Mouse (Mus musculus): ENCODE results near the gene Avpr1b. TPM values are rescaled to one million over a fixed set of nuclear protein-coding genes. Genes with fewer than 3 reads are reported as not detected.

Gene Avpr1b
- polyA plus RNA-seq, 2 experiments, result not detected

DNA sequence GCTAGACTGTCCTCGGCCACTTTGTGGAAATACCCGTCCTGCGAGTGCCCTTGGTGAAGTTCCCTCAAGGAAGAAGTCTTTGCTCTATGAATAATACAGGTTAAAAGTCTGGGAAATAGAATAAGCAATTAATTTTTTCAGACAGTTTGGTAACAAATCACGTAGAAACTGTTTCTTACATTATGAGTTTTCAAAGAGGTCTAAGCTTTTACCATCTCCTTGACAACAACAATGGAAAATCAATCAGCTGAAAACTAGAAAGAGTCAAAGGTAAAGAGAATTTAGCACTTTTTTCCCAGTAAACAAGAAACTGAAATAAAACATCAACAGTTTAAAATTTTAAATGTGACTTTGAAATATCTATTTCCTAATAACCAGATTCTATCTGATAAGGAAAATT is 41.0 kb downstream of the Avpr1b start:
- WGBS (ENCODE audit: insufficient replicate concordance), result 87% methylated on average over 4 of the region's 4 CpGs
- H3K9me3 ChIP-seq (ENCODE audit: control insufficient read depth, low read length), result no peaks in the 10 kb centered on the region
- TF ChIP-seq EP300 (IDR thresholded peaks at IDR 0.05; ENCODE audit: low read depth), result no peak
- no peak for TF ChIP-seq CTCF (IDR thresholded peaks at IDR 0.05; ENCODE audit: low read depth)
- no peaks in the 10 kb centered on the region for H3K36me3 ChIP-seq (replicated peaks; ENCODE audit: control insufficient read depth, insufficient read depth, low read depth)
- peak overlapping the region; percentile 55 for H3K4me2 ChIP-seq (ENCODE audit: low read depth)
- DNase-seq (ENCODE audit: low read depth in 3 of 3, low spot score in 3 of 3) (no peak), ATAC-seq (ENCODE audit: insufficient read depth) (no peak)
- H3K27me3 ChIP-seq (ENCODE audit: control insufficient read depth, insufficient read depth, low read length), result no peaks in the 10 kb centered on the region
- peaks cover 6 to 10% of the 10 kb centered on the region in 2 experiments for H3K4me1 ChIP-seq (replicated peaks; ENCODE audit: control insufficient read depth in 2 of 2, insufficient read depth in 2 of 2, low read length in 1 of 2)
- no peak overlapping the region for H3K27ac ChIP-seq
- H3K4me3 ChIP-seq (ENCODE audit: insufficient read depth in 1 of 2, low read depth in 2 of 2, low read length in 2 of 2), result peak overlapping the region; percentile 13 to 26; a peak in 2 of 4 replicates
- H3K9ac ChIP-seq (replicated peaks), result no peak overlapping the region

GRCm38 (mm10) chr1:131641565-131641964 is 42.5 kb downstream of the Avpr1b start:
- no peak for TF ChIP-seq EP300 (IDR thresholded peaks at IDR 0.05; ENCODE audit: low read depth)
- no peak for TF ChIP-seq CTCF (IDR thresholded peaks at IDR 0.05; ENCODE audit: low read depth)
- Histone ChIP-seq H3K36me3 (replicated peaks; ENCODE audit: control insufficient read depth, insufficient read depth, low read depth) (no peaks in the 10 kb centered on the region), H3K4me3 (ENCODE audit: insufficient read depth in 1 of 2, low read depth in 2 of 2, low read length in 2 of 2) (no peak overlapping the region), H3K4me2 (ENCODE audit: low read depth) (no peak overlapping the region; the same call in 1 of the 2 replicates), H3K9me3 (ENCODE audit: control insufficient read depth, low read length) (no peaks in the 10 kb centered on the region), H3K27me3 (ENCODE audit: control insufficient read depth, insufficient read depth, low read length) (no peaks in the 10 kb centered on the region), H3K27ac (no peak overlapping the region), H3K9ac (replicated peaks) (no peak overlapping the region), H3K4me1 (replicated peaks; ENCODE audit: control insufficient read depth in 2 of 2, insufficient read depth in 2 of 2, low read length in 1 of 2) (peaks cover 6 to 10% of the 10 kb centered on the region in 2 experiments)
- ATAC-seq (ENCODE audit: insufficient read depth), result no peak
- no peak for DNase-seq (ENCODE audit: low read depth in 3 of 3, low spot score in 3 of 3)
- 95% methylated on average over 13 of the region's 13 CpGs for WGBS (ENCODE audit: insufficient replicate concordance)

- 0 out of 2 replicates have a peak overlapping the region, but pooled peaks have one; percentile 16 for H3K4me2 ChIP-seq (ENCODE audit: low read depth)
These were observed 43.2 kb downstream of the Avpr1b start for GRCm38 (mm10) chr1:131642251-131642650.

DNA sequence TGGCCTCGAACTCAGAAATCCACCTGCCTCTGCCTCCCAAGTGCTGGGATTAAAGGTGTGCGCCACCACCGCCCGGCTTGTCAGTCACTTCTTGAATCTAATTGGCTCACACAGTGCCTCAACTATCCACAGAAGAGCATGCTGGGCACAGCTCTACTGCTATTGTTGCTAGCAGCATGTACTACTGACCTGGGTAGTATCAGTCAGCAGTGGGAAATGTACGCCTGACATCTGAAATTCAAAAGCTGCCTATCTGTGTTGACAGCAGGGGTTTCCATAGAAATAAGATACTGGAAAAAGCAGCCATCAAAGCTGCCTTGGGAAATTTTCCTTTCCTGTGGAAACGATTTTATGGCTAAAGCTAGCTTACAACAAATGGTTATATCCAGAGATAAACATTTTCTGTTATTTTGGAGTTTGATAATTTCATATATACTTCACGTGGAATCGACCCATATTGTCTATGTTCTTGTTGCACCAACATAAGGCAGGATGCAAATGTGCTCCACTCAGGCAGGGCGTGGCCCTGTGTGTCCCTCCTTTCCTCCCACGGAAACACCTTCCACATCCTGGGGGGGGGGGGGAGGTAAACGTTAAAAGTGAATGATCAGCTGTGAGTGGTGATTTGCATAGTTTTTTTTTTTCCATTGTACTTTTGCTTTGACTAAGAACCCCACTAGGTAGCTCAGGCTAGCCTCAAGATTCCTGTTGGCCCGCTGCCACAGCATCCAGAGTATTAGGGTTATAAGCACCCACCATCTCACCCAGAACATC is 53.8 kb downstream of the Avpr1b start:
- peaks cover 0 to 2% of the 10 kb centered on the region in 2 experiments; a peak in 1 of 4 replicates for H3K4me1 ChIP-seq (replicated peaks; ENCODE audit: control insufficient read depth in 2 of 2, insufficient read depth in 2 of 2, low read length in 1 of 2)
- ATAC-seq (ENCODE audit: insufficient read depth), result no peak
- no peak for TF ChIP-seq EP300 (IDR thresholded peaks at IDR 0.05; ENCODE audit: low read depth)
- no peak for TF ChIP-seq CTCF (IDR thresholded peaks at IDR 0.05; ENCODE audit: low read depth)
- no peak for DNase-seq (ENCODE audit: low read depth in 3 of 3, low spot score in 3 of 3)
- H3K9me3 ChIP-seq (ENCODE audit: control insufficient read depth, low read length), result no peaks in the 10 kb centered on the region
- no peaks in the 10 kb centered on the region; the same call in 1 of the 2 replicates for H3K36me3 ChIP-seq (replicated peaks; ENCODE audit: control insufficient read depth, insufficient read depth, low read depth)
- H3K27me3 ChIP-seq (ENCODE audit: control insufficient read depth, insufficient read depth, low read length), result no peaks in the 10 kb centered on the region
- no peak overlapping the region for H3K27ac ChIP-seq
- H3K9ac ChIP-seq (replicated peaks), result no peak overlapping the region
- H3K4me2 ChIP-seq (ENCODE audit: low read depth), result no peak overlapping the region
- no peak overlapping the region for H3K4me3 ChIP-seq (ENCODE audit: insufficient read depth in 1 of 2, low read depth in 2 of 2, low read length in 2 of 2)
- 66% methylated on average over 12 of the region's 12 CpGs for WGBS (ENCODE audit: insufficient replicate concordance)

More at GRCm38 (mm10) chr1:131642251-131642650, 43.2 kb downstream of the Avpr1b start:
- DNase-seq (ENCODE audit: low read depth in 3 of 3, low spot score in 3 of 3) (no peak), ATAC-seq (ENCODE audit: insufficient read depth) (no peak)
- 81% methylated on average over 2 of the region's 2 CpGs for WGBS (ENCODE audit: insufficient replicate concordance)
- no peak for TF ChIP-seq EP300 (IDR thresholded peaks at IDR 0.05; ENCODE audit: low read depth)
- TF ChIP-seq CTCF (IDR thresholded peaks at IDR 0.05; ENCODE audit: low read depth), result no peak
- Histone ChIP-seq H3K4me1 (replicated peaks; ENCODE audit: control insufficient read depth in 2 of 2, insufficient read depth in 2 of 2, low read length in 1 of 2) (peaks cover 6 to 10% of the 10 kb centered on the region in 2 experiments), H3K9me3 (ENCODE audit: control insufficient read depth, low read length) (no peaks in the 10 kb centered on the region), H3K27me3 (ENCODE audit: control insufficient read depth, insufficient read depth, low read length) (no peaks in the 10 kb centered on the region), H3K4me3 (ENCODE audit: insufficient read depth in 1 of 2, low read depth in 2 of 2, low read length in 2 of 2) (no peak overlapping the region), H3K36me3 (replicated peaks; ENCODE audit: control insufficient read depth, insufficient read depth, low read depth) (no peaks in the 10 kb centered on the region), H3K27ac (no peak overlapping the region), H3K9ac (replicated peaks) (no peak overlapping the region)

DNA sequence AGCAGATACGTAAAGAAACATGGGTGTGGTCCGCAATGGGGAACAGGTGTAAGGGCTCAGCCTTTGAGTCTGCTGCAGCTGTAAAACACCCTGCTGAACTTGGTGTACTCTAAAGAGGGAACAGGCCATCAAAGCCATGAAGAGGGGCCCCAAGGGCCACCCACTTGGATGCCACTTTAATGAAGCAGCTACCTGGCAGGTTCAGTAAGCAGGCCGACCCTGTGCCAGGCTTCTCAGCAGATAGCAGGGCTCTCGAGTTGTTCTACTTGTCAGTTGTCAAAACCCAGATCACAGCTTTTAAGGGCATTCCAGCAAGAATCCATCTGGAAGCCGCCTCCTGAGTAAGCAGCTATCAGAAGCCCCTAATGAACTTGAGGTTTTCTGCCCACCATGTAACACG is 56.6 kb downstream of the Avpr1b start:
- Histone ChIP-seq H3K27ac (no peak overlapping the region), H3K27me3 (ENCODE audit: control insufficient read depth, insufficient read depth, low read length) (no peaks in the 10 kb centered on the region), H3K36me3 (replicated peaks; ENCODE audit: control insufficient read depth, insufficient read depth, low read depth) (no peaks in the 10 kb centered on the region), H3K4me2 (ENCODE audit: low read depth) (no peak overlapping the region), H3K9ac (replicated peaks) (no peak overlapping the region), H3K4me1 (replicated peaks; ENCODE audit: control insufficient read depth in 2 of 2, insufficient read depth in 2 of 2, low read length in 1 of 2) (peaks cover 0 to 2% of the 10 kb centered on the region in 2 experiments; a peak in 1 of 4 replicates), H3K4me3 (ENCODE audit: insufficient read depth in 1 of 2, low read depth in 2 of 2, low read length in 2 of 2) (no peak overlapping the region), H3K9me3 (ENCODE audit: control insufficient read depth, low read length) (no peaks in the 10 kb centered on the region)
- DNase-seq (ENCODE audit: low read depth in 3 of 3, low spot score in 3 of 3), result no peak
- TF ChIP-seq EP300 (IDR thresholded peaks at IDR 0.05; ENCODE audit: low read depth), result no peak
- no peak for TF ChIP-seq CTCF (IDR thresholded peaks at IDR 0.05; ENCODE audit: low read depth)
- ATAC-seq (ENCODE audit: insufficient read depth), result no peak
- 74% methylated on average over 6 of the region's 6 CpGs for WGBS (ENCODE audit: insufficient replicate concordance)

Measured in liver, embryonic 14.5 days (tissue).